Mouse (Mus musculus): ENCODE results near the gene Pten.
"Not testable (repeated sequence)": the region's sequence is repeated elsewhere in the genome, so short reads cannot be mapped to it uniquely, and the experiment has no call there.

Pten gene

GRCm38 (mm10) chr19:32754188-32755000 lies 2.9 kb upstream of the Pten start:
- no peak for DNase-seq (ENCODE audit: extremely low spot score, low read depth, low spot score)

GRCm38 (mm10) chr19:32755104-32755791 lies 2.0 kb upstream of the Pten start:
- DNase-seq (ENCODE audit: extremely low spot score, low read depth, low spot score), result no peak

DNA sequence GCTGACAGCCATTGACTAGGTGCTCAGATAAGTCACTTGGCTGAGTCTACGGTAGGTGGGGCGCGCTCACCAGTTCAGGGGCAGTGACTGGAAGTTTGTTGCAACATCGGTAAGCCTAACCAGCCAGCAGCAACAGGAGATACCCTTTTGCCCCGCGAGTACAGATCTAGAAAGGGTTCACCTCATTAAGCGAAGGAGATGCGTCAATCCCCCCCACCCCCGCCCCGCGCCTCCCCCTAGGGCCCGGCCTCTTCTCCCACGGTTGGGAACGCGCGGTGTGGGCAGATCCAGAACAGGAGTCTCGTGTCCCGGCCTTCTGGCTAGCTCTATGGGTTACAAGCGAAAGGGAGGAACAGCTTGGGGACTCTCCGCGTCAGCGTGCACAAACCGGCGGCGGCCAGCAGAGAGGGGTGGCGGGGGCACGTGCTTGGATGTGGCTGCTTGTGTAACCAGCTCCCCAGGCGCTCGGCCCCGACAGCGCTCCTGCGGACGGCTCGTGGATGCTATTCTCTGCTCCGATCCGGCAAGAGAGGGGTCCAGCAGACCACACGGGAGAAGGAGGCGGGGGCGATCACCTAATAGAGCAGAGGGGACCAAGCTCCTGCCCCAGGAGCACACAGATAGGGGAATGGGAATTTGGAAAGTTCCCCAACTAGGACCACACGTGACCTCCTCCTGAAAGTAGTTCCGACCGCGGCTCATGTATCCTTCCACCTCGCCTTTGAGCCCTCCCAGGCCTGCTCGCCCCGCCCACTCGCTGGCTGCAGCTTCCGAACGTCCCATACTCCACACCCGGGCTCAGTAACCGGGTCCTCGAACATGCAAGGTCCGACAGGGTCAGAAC lies 1.3 kb upstream of the Pten start:
- peak; percentile 89 for DNase-seq (ENCODE audit: extremely low spot score, low read depth, low spot score)

- no peak for DNase-seq (ENCODE audit: extremely low spot score, low read depth, low spot score)
These were observed 729 bp upstream of the Pten start for GRCm38 (mm10) chr19:32756636-32756899.

GRCm38 (mm10) chr19:32757831-32758792 lies 815 bp downstream of the Pten start:
- DNase-seq (ENCODE audit: extremely low spot score, low read depth, low spot score), result no peak

DNA sequence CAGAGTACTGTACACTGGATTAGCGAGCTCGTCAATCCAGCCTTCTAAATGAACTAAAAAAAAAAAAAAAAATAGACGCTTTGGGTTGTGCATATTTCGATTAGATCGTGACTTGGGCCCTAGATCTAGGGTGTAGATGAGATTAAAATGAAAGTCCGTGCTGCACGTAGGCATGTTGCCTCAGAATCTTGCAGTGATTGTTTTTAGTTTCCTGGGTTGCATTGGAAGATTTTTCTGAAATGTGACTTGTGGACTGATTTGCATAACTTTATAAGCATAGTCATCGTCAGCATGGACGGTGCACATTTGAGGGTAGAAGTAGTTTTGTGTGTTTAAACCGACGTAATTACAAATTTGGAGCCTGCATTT lies 1.5 kb downstream of the Pten start:
- DNase-seq (ENCODE audit: extremely low spot score, low read depth, low spot score), result no peak

- DNase-seq (ENCODE audit: extremely low spot score, low read depth, low spot score), result no peak
These were observed 2.2 kb downstream of the Pten start for GRCm38 (mm10) chr19:32759357-32760024.

DNA sequence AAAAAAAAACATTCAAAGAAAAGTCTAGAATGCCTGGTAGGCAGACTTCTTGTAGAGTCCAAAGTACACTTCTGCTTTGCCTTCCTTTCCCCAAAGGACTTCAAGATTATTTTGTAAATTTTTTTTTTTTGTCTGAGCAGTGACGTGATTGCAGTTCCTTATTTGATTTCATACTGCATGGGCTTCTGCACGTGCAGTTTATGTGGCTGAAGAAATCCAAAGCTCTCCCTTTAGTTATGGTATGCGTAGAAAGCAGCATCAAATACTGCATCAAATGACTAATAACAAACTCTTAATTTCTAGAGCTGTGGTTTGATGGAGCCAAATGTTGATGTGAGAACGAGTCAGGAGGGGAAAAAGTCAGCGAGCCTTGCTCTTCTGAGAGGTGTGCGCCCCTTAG lies 3.2 kb downstream of the Pten start:
- no peak for DNase-seq (ENCODE audit: extremely low spot score, low read depth, low spot score)

DNA sequence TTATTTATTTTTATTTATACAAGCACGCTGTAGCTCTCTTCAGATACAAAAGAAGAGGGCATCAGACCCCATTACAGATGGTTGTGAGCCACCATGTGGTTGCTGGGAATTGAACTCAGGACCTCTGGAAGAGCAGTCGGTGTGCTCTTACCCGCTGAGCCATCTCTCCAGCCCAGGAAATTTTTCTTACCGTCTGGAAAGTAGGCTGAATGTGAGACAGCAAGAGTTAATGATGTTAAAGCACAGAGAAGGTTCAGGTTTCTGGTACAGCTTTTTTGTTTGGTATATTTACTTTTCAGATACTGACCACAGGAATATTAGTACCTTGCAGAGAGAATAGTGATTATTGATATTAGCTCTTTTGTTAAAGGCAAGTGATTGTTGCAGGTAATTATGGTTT lies 3.9 kb downstream of the Pten start:
- DNase-seq (ENCODE audit: extremely low spot score, low read depth, low spot score), result no peak

GRCm38 (mm10) chr19:32762493-32762892 lies 5.2 kb downstream of the Pten start:
- no peak for DNase-seq (ENCODE audit: extremely low spot score, low read depth, low spot score)

DNA sequence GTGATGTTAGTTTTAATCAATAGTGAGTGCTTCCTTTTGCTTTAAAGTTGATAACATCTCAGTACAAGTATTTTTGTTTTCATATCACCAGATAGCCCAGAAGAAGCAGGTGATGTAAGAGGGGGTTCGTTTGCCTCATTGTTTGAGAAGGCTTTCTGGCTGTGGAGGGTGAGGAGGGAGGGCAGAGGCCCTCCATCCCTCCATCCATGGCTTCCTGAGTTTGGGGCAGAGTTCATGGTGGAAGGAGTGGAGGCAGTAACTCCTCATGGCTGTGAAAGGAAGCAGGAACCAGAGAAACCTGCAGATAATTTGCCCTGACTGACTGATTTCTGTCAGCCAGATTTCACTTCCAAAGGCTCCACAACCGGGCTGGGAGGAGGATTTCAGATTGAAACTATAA lies 21.1 kb downstream of the Pten start:
- no peak for DNase-seq (ENCODE audit: extremely low spot score, low read depth, low spot score)

GRCm38 (mm10) chr19:32779131-32779530 lies 21.8 kb downstream of the Pten start:
- no peak for DNase-seq (ENCODE audit: extremely low spot score, low read depth, low spot score)

- DNase-seq (ENCODE audit: extremely low spot score, low read depth, low spot score), result no peak
These were observed 24.2 kb downstream of the Pten start for GRCm38 (mm10) chr19:32781305-32782071.

- not testable (repeated sequence) for DNase-seq (ENCODE audit: extremely low spot score, low read depth, low spot score)
These were observed 30.1 kb downstream of the Pten start for GRCm38 (mm10) chr19:32787388-32787787.

GRCm38 (mm10) chr19:32788016-32788415 lies 30.7 kb downstream of the Pten start:
- not testable (repeated sequence) for DNase-seq (ENCODE audit: extremely low spot score, low read depth, low spot score)

- no peak for DNase-seq (ENCODE audit: extremely low spot score, low read depth, low spot score)
These were observed 32.2 kb downstream of the Pten start for GRCm38 (mm10) chr19:32789535-32789934.

DNA sequence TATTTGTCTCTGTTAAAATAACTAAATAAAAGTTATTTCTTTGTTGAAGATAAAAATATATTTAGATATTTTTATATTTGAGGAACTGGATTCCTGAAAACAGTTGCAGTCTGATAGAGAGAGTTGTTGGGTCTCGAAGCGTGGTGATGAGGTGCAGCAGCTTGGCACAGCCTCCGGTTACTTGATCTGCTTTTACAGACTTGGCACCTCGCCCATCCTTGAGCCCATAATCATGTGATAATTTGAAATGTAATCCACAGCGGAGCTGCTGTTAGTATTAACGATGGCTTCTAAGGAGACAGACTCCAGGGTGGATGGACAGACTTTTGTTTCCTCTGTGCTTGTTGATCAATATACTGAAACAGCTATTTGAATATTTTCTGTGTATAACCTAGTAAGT lies 35.3 kb downstream of the Pten start:
- DNase-seq (ENCODE audit: extremely low spot score, low read depth, low spot score), result no peak

DNA sequence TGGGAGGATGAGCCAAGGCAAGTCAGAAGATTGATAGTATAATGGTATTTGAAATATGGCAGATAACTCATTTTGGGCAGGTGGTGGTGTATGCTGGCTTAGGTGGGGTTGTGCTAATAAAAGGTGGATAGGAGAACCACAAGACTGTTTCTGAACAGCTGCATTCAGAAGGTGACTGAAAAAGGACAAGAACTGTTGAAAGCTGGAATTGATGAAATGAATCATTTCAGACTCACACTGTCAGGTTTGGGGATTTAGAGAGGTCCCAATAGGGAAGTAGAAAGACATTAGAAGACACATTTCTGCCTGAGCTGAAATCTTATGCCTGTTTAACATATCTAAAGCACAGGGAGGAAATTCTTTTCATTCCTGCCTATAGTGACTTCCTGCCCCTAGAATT lies 36.6 kb downstream of the Pten start:
- no peak for DNase-seq (ENCODE audit: extremely low spot score, low read depth, low spot score)

DNA sequence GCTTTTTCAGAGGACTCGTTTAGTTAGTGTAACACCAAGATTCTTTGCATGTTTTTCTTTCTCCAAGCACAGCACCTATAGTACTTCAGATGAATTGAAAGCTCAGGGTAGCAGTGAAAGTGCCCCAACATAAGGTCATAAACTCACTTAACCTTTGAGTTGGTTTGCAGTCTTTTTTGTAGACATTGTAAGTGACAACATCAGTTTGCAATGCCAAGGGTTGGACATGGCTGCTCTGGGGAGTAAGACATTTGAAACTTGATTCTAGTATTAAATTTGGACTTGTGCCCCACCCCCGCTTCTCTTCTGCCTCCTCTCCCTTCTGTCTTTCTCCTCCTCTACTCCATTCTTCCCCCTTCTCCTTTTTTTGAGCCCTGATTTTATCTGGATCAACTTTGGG lies 43.3 kb downstream of the Pten start:
- DNase-seq (ENCODE audit: extremely low spot score, low read depth, low spot score), result no peak
